Mouse (Mus musculus) embryo, embryonic 11.5 days (tissue): ENCODE measurements around the gene Alms1.
"Not testable (repeated sequence)": the region's sequence is repeated elsewhere in the genome, so short reads cannot be mapped to it uniquely, and the experiment has no call there.

Experiments
- DNase-seq: peaks from one replicate; pipeline ENCODE4 v3.0.0-alpha.2; 2012; ENCODE audit warnings: low read depth, low spot score

The Alms1 gene

GRCm38 (mm10) chr6:85587396-85588143 is at the start of gene Alms1:
Alms1 (plus strand) TSS chr6:85587531.
- DNase-seq, result peak; percentile 95

- no peak for DNase-seq
These were observed 43.8 kb upstream of the Alms1 start for GRCm38 (mm10) chr6:85543351-85544175.

- no peak for DNase-seq
These were observed 43.0 kb upstream of the Alms1 start for GRCm38 (mm10) chr6:85544251-85544881.

GRCm38 (mm10) chr6:85547642-85548041 is 39.7 kb upstream of the Alms1 start:
- no peak for DNase-seq

GRCm38 (mm10) chr6:85562374-85562773 is 25.0 kb upstream of the Alms1 start:
- DNase-seq, result no peak

- no peak for DNase-seq
These were observed 14.5 kb upstream of the Alms1 start for GRCm38 (mm10) chr6:85572816-85573215.

GRCm38 (mm10) chr6:85581688-85582087 is 5.6 kb upstream of the Alms1 start:
- DNase-seq, result no peak

GRCm38 (mm10) chr6:85584612-85585011 is 2.7 kb upstream of the Alms1 start:
- DNase-seq, result no peak

- DNase-seq, result peak; percentile 1
These were observed 445 bp upstream of the Alms1 start for GRCm38 (mm10) chr6:85586805-85587367.

- peak; percentile 4 for DNase-seq
These were observed 833 bp downstream of the Alms1 start for GRCm38 (mm10) chr6:85588164-85588563.

- no peak for DNase-seq
These were observed 1.2 kb downstream of the Alms1 start for GRCm38 (mm10) chr6:85588568-85588967.

- DNase-seq, result no peak
These were observed 2.8 kb downstream of the Alms1 start for GRCm38 (mm10) chr6:85590116-85590515.

- DNase-seq, result no peak
These were observed 12.0 kb downstream of the Alms1 start for GRCm38 (mm10) chr6:85599310-85599709.

GRCm38 (mm10) chr6:85610511-85610910 is 23.2 kb downstream of the Alms1 start:
- DNase-seq, result no peak

GRCm38 (mm10) chr6:85620826-85621225 is 33.5 kb downstream of the Alms1 start:
- DNase-seq, result no peak

GRCm38 (mm10) chr6:85621600-85621999 is 34.3 kb downstream of the Alms1 start:
- no peak for DNase-seq

GRCm38 (mm10) chr6:85624511-85624910 is 37.2 kb downstream of the Alms1 start:
- no peak for DNase-seq

GRCm38 (mm10) chr6:85633165-85633564 is 45.8 kb downstream of the Alms1 start:
- no peak for DNase-seq

- DNase-seq, result no peak
These were observed 65.9 kb downstream of the Alms1 start for GRCm38 (mm10) chr6:85653244-85653643.

- not testable (repeated sequence) for DNase-seq
These were observed 114.6 kb downstream of the Alms1 start for GRCm38 (mm10) chr6:85701943-85702342.

GRCm38 (mm10) chr6:85709206-85709605 is 121.9 kb downstream of the Alms1 start:
- not testable (repeated sequence) for DNase-seq

- DNase-seq, result not testable (repeated sequence)
These were observed 122.3 kb downstream of the Alms1 start for GRCm38 (mm10) chr6:85709607-85710006.
